Mouse (Mus musculus): ENCODE data around the gene Gm10358. TPM values are rescaled to one million over a fixed set of nuclear protein-coding genes. Genes with fewer than 3 reads are reported as not detected.
A peak's percentile ranks its signal among the peaks of the same experiment; 100 is the strongest.
"Not testable (repeated sequence)": the region's sequence is repeated elsewhere in the genome, so short reads cannot be mapped to it uniquely, and the experiment has no call there.

The Gm10358 gene
- polyA plus RNA-seq (2015; fragmentation: Nextera tagmentation; extraction: Ambion mirVana): not detected in 2 replicates

- Histone ChIP-seq H3K27me3 (no peaks in the 10 kb centered on the region), H3K4me3 (no peak within 1 kb of the TSS), H3K27ac (replicated peaks) (no peak within 1 kb of the TSS), H3K9ac (replicated peaks) (no peak within 1 kb of the TSS), H3K9me3 (no peaks in the 10 kb centered on the region), H3K4me1 (no peaks in the 10 kb centered on the region), H3K36me3 (no peaks in the 10 kb centered on the region), H3K4me2 (replicated peaks) (no peak within 1 kb of the TSS)
- no peak for ATAC-seq (replicated peaks)
- 98% methylated on average over 5 of the region's 5 CpGs for WGBS
These were observed at the start of gene Gm10358 for GRCm38 (mm10) chr8:75406489-75406888. TSS of gene Gm10358 (minus strand) at chr8:75406589.

- Histone ChIP-seq H3K9ac (replicated peaks) (no peak within 1 kb of the TSS), H3K4me2 (replicated peaks) (no peak within 1 kb of the TSS), H3K4me3 (no peak within 1 kb of the TSS), H3K27me3 (no peaks in the 10 kb centered on the region), H3K27ac (replicated peaks) (no peak within 1 kb of the TSS), H3K36me3 (no peaks in the 10 kb centered on the region), H3K4me1 (no peaks in the 10 kb centered on the region), H3K9me3 (no peaks in the 10 kb centered on the region)
- no peak for ATAC-seq (replicated peaks)
- WGBS: 90% methylated on average over 7 of the region's 7 CpGs
These were observed 42.0 kb upstream of the Gm10358 start, which contains the start of gene Iqcm for GRCm38 (mm10) chr8:75448394-75448793. TSS of gene Iqcm (plus strand) at chr8:75448694.

GRCm38 (mm10) chr8:75415696-75416095 is 9.3 kb upstream of the Gm10358 start:
- H3K4me3 ChIP-seq; H3K36me3 ChIP-seq; H3K9ac ChIP-seq (replicated peaks); H3K4me2 ChIP-seq (replicated peaks); ATAC-seq (replicated peaks); H3K4me1 ChIP-seq; H3K27me3 ChIP-seq; H3K9me3 ChIP-seq; H3K27ac ChIP-seq (replicated peaks): not testable (repeated sequence)
- WGBS: 65% methylated on average over 3 of the region's 3 CpGs

GRCm38 (mm10) chr8:75384770-75385290 is 21.6 kb downstream of the Gm10358 start:
- 90% methylated on average over 4 of the region's 4 CpGs for WGBS

DNA sequence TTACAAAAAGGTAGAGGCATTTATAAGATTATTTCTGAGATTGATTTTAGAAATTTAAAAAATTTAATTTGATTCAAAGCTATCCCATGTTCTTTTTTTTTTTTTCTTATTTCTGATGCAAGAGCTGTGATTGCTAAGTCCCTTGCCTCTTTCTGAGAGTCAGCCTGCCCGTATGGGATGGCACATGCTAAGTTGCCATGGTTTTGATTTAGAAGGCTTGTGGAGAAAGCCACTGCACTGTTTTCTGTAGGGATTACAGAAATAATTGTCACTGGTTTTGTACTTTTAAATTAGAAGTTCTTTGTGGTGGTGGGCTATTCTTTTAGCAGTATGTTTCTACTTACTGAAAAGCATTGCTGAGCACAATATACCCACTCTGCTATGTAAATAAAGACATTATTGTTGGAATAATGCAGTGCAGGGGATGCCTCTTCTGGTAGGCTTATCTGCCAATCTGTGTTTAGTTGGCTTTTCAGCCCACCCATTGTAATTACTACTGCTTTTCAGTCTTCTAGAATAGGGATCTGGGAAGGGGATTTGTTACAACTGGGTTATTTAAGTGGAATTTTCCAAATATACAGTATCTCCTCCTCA is 30.8 kb downstream of the Gm10358 start:
- Histone ChIP-seq H3K27ac (replicated peaks) (no peak overlapping the region), H3K36me3 (no peaks in the 10 kb centered on the region), H3K9me3 (no peaks in the 10 kb centered on the region), H3K27me3 (no peaks in the 10 kb centered on the region), H3K4me3 (no peak overlapping the region), H3K4me2 (replicated peaks) (no peak overlapping the region), H3K4me1 (peaks cover 6% of the 10 kb centered on the region; the same call in 1 of the 2 replicates), H3K9ac (replicated peaks) (no peak overlapping the region)
- 0 out of 2 replicates have a peak, but pooled peaks have one; percentile 13 for ATAC-seq (replicated peaks)
- WGBS: 15% methylated on average over 1 of the region's 1 CpGs

More at GRCm38 (mm10) chr8:75384770-75385290, 21.6 kb downstream of the Gm10358 start:
- no peaks in the 10 kb centered on the region for H3K4me1 ChIP-seq
- H3K4me3 ChIP-seq: no peak overlapping the region
- H3K27ac ChIP-seq (replicated peaks): no peak overlapping the region
- H3K4me2 ChIP-seq (replicated peaks): no peak overlapping the region
- no peaks in the 10 kb centered on the region for H3K9me3 ChIP-seq
- no peak overlapping the region for H3K9ac ChIP-seq (replicated peaks)
- no peak for ATAC-seq (replicated peaks)
- no peaks in the 10 kb centered on the region for H3K27me3 ChIP-seq
- no peaks in the 10 kb centered on the region for H3K36me3 ChIP-seq

GRCm38 (mm10) chr8:75372006-75372405 is 34.4 kb downstream of the Gm10358 start:
- H3K36me3 ChIP-seq: no peaks in the 10 kb centered on the region
- H3K9ac ChIP-seq (replicated peaks): no peak overlapping the region
- 91% methylated on average over 2 of the region's 2 CpGs for WGBS
- no peaks in the 10 kb centered on the region for H3K9me3 ChIP-seq
- no peak overlapping the region for H3K27ac ChIP-seq (replicated peaks)
- no peaks in the 10 kb centered on the region for H3K27me3 ChIP-seq
- peaks cover 6% of the 10 kb centered on the region; the same call in 1 of the 2 replicates for H3K4me1 ChIP-seq
- H3K4me3 ChIP-seq: no peak overlapping the region
- no peak overlapping the region for H3K4me2 ChIP-seq (replicated peaks)
- no peak for ATAC-seq (replicated peaks)

Other genes starting within 250 kb of the Gm10358 start
- 0.80 and 1.4 TPM in 2 replicates for gene Rasd2, start 192.6 kb downstream of the Gm10358 start, polyA plus RNA-seq (2015; fragmentation: Nextera tagmentation; extraction: Ambion mirVana)
- gene Iqcm, start 42.1 kb upstream of the Gm10358 start, polyA plus RNA-seq (2015; fragmentation: Nextera tagmentation; extraction: Ambion mirVana): not detected in 2 replicates

All from forebrain, embryonic 15.5 days (tissue).